Mouse (Mus musculus) ES-E14 (cell line): ENCODE measurements around the gene Sox5.

Experiments used
- CHD2 ChIP-seq: IDR thresholded peaks from 2 replicates; pipeline ENCODE4 v1.6.1; 2014; ENCODE audit warnings: mild to moderate bottlenecking, low read depth, low read length, inconsistent platforms
- MAFK ChIP-seq: IDR thresholded peaks from 2 replicates; pipeline ENCODE4 v1.6.1; 2014; ENCODE audit warnings: mild to moderate bottlenecking, low read depth, low read length, inconsistent platforms; ENCODE audit not compliant: insufficient read depth
- ZNF384 ChIP-seq: IDR thresholded peaks from 2 replicates; pipeline ENCODE4 v1.6.1; 2012; ENCODE audit warnings: low read depth, low read length, inconsistent platforms

DNA sequence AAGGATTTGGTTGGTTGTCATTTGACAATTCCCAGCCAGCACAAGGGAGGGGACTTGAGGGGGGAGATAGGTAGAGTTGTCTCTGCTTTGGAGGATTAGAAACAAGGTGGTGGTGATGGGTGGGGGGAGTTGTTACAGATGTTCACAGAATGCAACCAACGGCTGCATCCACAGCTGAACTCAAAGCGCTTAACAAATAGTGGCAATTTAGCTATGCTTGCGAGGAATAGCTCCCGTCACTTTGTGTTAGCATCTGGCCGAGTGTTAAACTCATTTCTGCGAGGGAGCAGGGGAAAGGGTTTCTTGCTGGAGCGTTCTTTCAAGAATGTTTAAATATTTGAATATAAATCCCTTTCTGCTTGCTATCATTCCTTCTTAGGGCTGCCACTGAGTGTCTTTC, 921.7 kb downstream of the Sox5 start:
- no peak for TF ChIP-seq MAFK
- TF ChIP-seq ZNF384, result no peak
- no peak for TF ChIP-seq CHD2
